Mouse (Mus musculus) MEL (cell line): ENCODE results near the gene Dolpp1.

Experiments
- CTCF ChIP-seq, 3 experiments: IDR thresholded peaks in 2 of 3; conservative IDR thresholded peaks in 1 of 3; 2 replicates each; pipeline ENCODE4 v1.5.1; 2011 to 2012; ENCODE audit warnings: low read length in 3 of 3, low read depth in 2 of 3, mild to moderate bottlenecking in 2 of 3, improper control_type of control experiment in 1 of 3, inconsistent platforms in 1 of 3, mixed read lengths in 1 of 3, moderate library complexity in 1 of 3; ENCODE audit not compliant: control insufficient read depth in 1 of 3, insufficient read depth in 1 of 3, poor library complexity in 1 of 3, severe bottlenecking in 1 of 3
- E2F4 ChIP-seq: IDR thresholded peaks from 2 replicates; pipeline ENCODE4 v1.6.1; 2011; ENCODE audit warnings: low read depth, low read length, improper control_type of control experiment, borderline replicate concordance
- EP300 ChIP-seq, 2 experiments: IDR thresholded peaks; 2 replicates each; pipeline ENCODE4 v1.6.1; 2011; ENCODE audit warnings: improper control_type of control experiment in 2 of 2, low read length in 2 of 2, low read depth in 1 of 2, mild to moderate bottlenecking in 1 of 2
- MAX ChIP-seq: IDR thresholded peaks from 2 replicates; pipeline ENCODE4 v1.6.1; 2011; ENCODE audit warnings: low read length, improper control_type of control experiment
- POLR2A ChIP-seq, 2 experiments: IDR thresholded peaks; 2 replicates each; pipeline ENCODE4 v1.6.1; 2011 to 2012; ENCODE audit warnings: low read length in 2 of 2, mild to moderate bottlenecking in 2 of 2, control low read depth in 1 of 2, improper control_type of control experiment in 1 of 2, low read depth in 1 of 2, moderate library complexity in 1 of 2; ENCODE audit not compliant: control insufficient read depth in 1 of 2, insufficient read depth in 1 of 2, poor library complexity in 1 of 2
- TAL1 ChIP-seq: IDR thresholded peaks from 2 replicates; pipeline ENCODE4 v1.6.1; 2012; ENCODE audit warnings: mild to moderate bottlenecking, inconsistent platforms, low read length, moderate library complexity, mixed read lengths
- ZNF384 ChIP-seq: IDR thresholded peaks from 2 replicates; pipeline ENCODE4 v1.6.1; 2012; ENCODE audit warnings: low read depth, mild to moderate bottlenecking, inconsistent platforms, low read length, improper control_type of control experiment

- TF ChIP-seq EP300 (IDR thresholded peaks at IDR 0.05; ENCODE audit: low read depth in 1 of 2, low read length in 2 of 2) (no peak), POLR2A (IDR thresholded peaks at IDR 0.05; ENCODE audit: control insufficient read depth in 1 of 2, insufficient read depth in 1 of 2, low read depth in 1 of 2, low read length in 2 of 2, poor library complexity in 1 of 2) (no peak), TAL1 (no peak), CTCF (IDR thresholded peaks at IDR 0.05 in 2 of 3, conservative IDR thresholded peaks at IDR 0.05 in 1 of 3; ENCODE audit: control insufficient read depth in 1 of 3, insufficient read depth in 1 of 3, low read depth in 2 of 3, low read length in 3 of 3, poor library complexity in 1 of 3, severe bottlenecking in 1 of 3) (no peak), MAX (no peak), ZNF384 (no peak), E2F4 (no peak)
Observed at GRCm38 (mm10) chr2:30442498-30442890, 50.4 kb downstream of the Dolpp1 start.
